Mouse (Mus musculus) heart, adult 2 months (tissue): Measurements from ENCODE around the gene Cstad.

Experiments
- CTCF ChIP-seq: fragments of 200-600 bp; IDR thresholded peaks from 2 replicates; pipeline ENCODE4 v1.8.1; 2022; ENCODE audit warnings: antibody characterized with exemption, mild to moderate bottlenecking, moderate library complexity
- EP300 ChIP-seq: fragments of 200-500 bp; IDR thresholded peaks from 2 replicates; pipeline ENCODE4 v1.6.1; 2011; ENCODE audit warnings: low read depth, low read length, control low read depth; ENCODE audit not compliant: insufficient read depth
- POLR2A ChIP-seq: fragments of 200-500 bp; IDR thresholded peaks from 2 replicates; pipeline ENCODE4 v1.6.1; 2011; ENCODE audit warnings: mild to moderate bottlenecking, low read depth, low read length, control low read depth; ENCODE audit not compliant: insufficient read depth

DNA sequence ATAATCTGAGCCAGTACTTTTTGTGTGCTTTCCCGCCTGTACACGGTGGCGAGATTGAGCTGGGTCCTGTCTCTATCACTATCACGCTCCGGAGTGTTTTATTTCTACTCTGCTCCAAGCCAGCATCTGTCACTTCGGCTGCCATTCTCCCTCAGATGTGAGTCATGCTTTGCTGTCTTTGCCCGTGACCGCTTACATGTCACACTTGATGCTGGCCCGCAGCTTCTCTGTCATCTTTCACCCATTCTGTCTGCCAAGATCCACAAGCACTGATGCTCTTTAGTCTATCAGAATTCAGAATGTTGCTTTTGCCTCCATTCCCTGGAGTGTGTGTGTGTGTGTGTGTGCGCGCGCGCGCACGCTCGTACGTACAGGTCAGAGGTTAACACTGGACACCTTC, 33.5 kb downstream of the Cstad start:
- no peak for TF ChIP-seq CTCF
- TF ChIP-seq POLR2A: no peak
- TF ChIP-seq EP300: no peak
